Mouse (Mus musculus) lung, postnatal 0 days (tissue): ENCODE measurements around the gene Lhfpl2.

Experiments
- CTCF ChIP-seq: IDR thresholded peaks from 2 replicates; pipeline ENCODE4 v1.5.1; 2016; ENCODE audit warnings: antibody characterized with exemption, mild to moderate bottlenecking
- EP300 ChIP-seq: IDR thresholded peaks from 2 replicates; pipeline ENCODE4 v1.6.1; 2016; ENCODE audit warnings: antibody characterized with exemption, mild to moderate bottlenecking, control low read depth

DNA sequence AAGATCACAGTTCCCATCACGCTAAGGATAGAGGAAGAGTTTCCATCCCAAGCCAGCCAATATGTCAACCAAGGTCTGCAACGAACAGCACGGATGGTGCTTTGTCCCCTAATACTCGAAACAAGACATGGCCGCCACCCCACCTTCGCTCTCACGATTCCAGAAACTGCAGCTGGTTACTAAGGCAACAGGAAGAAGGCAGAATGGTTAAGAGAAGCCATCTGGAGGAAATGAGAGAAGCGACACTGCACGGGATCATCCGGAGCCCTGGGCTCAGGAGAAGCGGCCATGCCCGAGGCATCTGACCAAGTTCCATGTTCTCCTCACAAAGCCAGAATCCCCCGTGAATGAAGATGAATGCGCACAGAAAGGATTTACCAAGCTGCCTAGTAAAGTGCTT is 166.0 kb downstream of the Lhfpl2 start:
- TF ChIP-seq CTCF (no peak), EP300 (no peak)
